Mouse (Mus musculus): ENCODE results near the gene Pes1. TPM values are rescaled to one million over a fixed set of nuclear protein-coding genes. Genes with fewer than 3 reads are reported as not detected.
"Not testable (repeated sequence)": the region's sequence is repeated elsewhere in the genome, so short reads cannot be mapped to it uniquely, and the experiment has no call there.

Gene Pes1
- total and polyA plus RNA-seq, 3 experiments: 38.6 to 73.2 (median 62.1) TPM

DNA sequence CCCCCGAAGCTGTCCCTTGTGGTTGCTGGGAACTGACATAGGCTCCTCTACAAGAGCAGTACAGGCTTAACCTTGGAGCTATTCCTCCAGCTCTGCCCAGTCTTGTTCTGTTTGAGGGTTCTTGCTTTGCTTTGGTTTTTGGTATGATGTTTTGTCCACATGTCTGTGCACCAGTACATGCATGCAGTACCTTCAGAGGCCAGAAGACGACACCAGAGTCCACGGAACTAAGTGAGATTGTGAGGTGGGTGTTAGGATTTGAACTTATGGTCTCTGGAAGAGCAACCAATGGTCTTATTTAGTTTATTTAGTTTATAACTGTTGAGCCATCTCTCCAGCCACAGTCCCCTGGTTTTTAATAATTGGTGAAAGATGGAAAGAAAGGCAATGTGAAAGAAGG is 42.7 kb downstream of the Pes1 start:
- no peak for DNase-seq

DNA sequence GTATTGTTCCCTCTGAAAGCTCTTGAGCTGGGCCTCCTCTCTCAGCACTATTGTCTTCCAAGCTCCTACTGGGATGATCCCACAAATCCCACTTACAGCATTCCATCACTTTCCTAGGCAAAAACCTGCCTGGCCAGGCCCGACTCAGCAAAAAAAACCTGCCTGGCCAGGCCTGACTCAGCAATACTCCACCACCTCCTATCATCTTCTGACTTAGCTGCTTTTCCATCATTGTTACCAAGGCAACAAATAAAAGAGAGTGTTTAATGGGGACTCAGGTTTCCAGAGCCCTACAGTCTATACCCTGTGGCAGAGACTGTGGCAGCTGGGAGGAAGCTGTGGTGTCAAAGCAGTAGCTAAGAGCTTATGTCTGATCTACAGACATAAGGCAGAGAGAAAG is 48.8 kb downstream of the Pes1 start:
- DNase-seq: no peak

DNA sequence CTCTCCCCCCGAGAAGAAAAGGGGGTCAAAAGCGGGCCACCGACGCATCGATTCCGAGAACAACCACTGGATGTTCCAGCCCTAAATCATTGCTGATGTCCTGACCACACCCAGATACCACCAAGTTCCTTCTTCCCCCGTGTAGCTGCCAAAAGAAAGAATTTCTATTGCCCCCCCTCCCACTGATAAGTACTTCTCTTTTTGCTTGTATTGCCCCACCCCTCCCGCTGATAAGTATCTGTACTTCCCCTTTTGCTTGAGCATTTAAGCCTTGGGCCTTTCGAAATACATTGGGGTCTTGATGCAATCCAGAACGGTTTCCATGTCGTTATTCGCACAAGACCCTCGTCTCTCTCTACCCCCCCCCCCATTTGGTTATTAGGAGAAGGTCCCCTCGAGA is 52.0 kb downstream of the Pes1 start:
- DNase-seq: not testable (repeated sequence)

DNA sequence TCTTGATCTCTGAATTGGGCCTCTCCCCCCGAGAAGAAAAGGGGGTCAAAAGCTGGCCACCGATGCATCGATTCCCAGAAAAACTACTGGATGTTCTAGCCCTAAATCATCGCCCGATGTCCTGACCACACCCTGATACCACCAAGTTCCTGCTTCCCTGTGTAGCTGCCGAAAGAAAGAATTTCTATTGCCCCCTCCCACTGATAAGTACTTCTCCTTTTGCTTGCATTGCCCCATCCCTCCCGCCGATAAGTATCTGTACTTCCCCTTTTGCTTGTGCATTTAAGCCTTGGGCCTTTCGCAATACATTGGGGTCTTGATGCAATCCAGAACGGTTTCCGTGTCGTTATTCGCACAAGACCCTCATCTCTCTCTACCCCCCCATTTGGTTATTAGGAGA is 58.3 kb downstream of the Pes1 start:
- DNase-seq: not testable (repeated sequence)

DNA sequence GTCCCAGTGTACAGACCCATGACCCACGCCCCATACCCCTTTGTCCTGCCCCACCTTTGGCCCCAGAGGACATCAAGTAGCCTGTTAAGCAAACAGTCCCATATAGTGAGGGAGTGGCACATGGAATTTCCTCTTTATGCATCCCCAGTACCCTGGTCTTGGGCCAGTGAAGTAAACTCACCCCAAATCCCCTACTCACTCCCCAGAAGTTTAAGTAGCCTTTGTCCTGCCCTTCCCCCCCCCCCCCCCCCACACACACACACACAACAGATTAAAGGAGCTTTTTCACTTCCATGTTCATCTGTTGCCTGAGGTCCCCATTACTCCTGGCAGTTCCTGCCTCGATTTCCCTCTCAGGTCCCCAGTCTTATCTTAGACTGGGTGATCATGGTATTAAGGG is 59.5 kb downstream of the Pes1 start:
- DNase-seq: no peak

DNA sequence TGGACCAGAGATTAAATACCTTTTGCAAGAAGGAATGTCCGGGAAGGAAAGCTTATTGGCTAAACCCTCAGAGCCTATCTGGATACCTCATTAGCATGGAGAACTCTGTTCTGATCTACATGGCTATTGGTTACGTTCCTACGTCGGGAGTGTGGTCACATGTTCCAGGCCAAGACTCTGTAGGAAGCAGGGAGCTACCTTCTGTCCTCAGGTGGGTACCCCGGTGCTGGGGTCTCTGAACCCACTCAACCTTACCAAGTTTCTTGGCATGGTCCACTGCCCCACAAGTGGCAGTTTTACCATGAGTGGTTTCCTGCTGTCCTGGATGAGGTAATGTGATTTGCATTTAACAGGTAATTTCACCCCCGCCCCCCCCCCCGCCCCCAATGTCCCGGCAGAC is 63.3 kb downstream of the Pes1 start:
- DNase-seq: no peak

DNA sequence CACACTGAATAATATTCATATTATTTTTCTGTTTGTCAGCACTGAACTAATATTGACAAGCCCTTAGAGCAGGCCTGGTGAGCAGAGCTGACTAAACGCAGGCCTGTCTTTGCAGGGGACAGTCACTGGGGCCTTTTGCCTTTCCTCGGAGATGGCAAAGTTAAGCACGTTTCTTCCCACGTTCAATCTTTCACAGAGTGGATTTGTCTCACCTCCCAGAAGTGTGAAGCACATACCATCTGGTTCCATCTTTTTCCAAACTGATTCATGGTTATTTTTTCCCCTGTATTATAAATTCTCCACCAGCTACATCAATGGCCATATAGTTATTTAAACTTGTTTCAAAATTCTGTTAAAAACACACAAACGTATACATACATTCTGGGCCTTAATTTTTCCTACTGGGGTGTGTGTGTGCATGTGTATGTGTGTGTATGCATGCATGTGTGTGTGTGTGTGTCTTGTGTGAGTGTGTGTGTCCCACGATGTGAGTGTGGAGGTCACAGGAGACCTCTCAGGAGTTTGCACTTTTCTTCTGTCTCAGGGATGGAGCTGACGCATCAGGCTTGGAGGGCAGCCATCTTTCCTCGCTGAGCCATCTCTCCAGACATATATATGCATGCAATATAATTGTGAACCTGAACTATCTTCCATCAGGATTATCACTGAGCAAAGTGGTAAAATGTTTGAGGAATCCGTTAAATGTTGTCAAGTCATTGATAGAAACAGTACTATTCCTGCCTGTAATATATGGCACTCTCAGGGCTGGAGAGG is 64.0 kb downstream of the Pes1 start:
- no peak for DNase-seq

DNA sequence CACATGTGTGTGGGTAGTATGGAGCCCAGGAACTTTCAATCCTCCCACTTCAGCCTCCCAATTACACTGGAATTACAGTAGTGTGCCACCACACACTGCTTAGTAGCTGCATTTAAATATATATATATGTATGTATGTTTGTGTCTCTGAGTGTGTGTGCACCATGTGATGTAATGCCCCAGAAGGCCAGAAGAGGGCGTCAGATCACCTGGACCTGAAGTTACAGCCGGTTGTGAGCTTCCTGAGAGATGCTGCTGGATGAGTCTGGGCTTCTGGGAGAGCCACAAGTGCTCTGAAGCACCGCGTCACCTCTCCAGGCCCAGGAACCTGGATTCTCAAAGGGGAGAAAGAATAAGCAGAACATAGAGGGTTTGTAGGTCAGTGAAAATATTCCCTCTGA is 65.6 kb downstream of the Pes1 start:
- no peak for DNase-seq

Other genes starting within 250 kb of the Pes1 start
- gene Osbp2, start 100.1 kb upstream of the Pes1 start, total RNA-seq (2021): 1 to 10 TPM; 2.2 to 3.7 TPM
- 1.9 and 2.2 TPM in 2 replicates for gene Osbp2, start 100.1 kb upstream of the Pes1 start, polyA plus RNA-seq (2012; rRNA removed)
- under 1 TPM; 0.55 to 0.93 TPM for gene 4921536K21Rik, start 68.9 kb upstream of the Pes1 start, total RNA-seq (2021)
- 0.08 and 0.32 TPM in 2 replicates for gene 4921536K21Rik, start 68.9 kb upstream of the Pes1 start, polyA plus RNA-seq (2012; rRNA removed)
- gene Dusp18, start 68.7 kb upstream of the Pes1 start, total RNA-seq (2021): 1 to 10 TPM; 3.9 to 9.4 TPM
- 2.7 and 3.9 TPM in 2 replicates for gene Dusp18, start 68.7 kb upstream of the Pes1 start, polyA plus RNA-seq (2012; rRNA removed)
- 10 to 100 TPM in 1 of 2 experiments, 1 to 10 TPM in 1; 3.1 to 13.5 TPM for gene Slc35e4, start 49.3 kb upstream of the Pes1 start, total RNA-seq (2021)
- gene Slc35e4, start 49.3 kb upstream of the Pes1 start, polyA plus RNA-seq (2012; rRNA removed): 13.9 and 19.3 TPM in 2 replicates
- 100 to 1,000 TPM; 141 TPM for gene Tcn2, start 31.8 kb upstream of the Pes1 start, total RNA-seq (2021)
- 147 and 160 TPM in 2 replicates for gene Tcn2, start 31.8 kb upstream of the Pes1 start, polyA plus RNA-seq (2012; rRNA removed)
- not detected for gene 4930556J24Rik, start 12.8 kb downstream of the Pes1 start, total RNA-seq (2021)
- gene 4930556J24Rik, start 12.8 kb downstream of the Pes1 start, polyA plus RNA-seq (2012; rRNA removed): not detected in 2 replicates
- gene Gal3st1, start 19.7 kb downstream of the Pes1 start, total RNA-seq (2021): under 1 TPM in 1 of 2 experiments, not detected in 1; 0.21 TPM
- gene Gal3st1, start 19.7 kb downstream of the Pes1 start, polyA plus RNA-seq (2012; rRNA removed): 0.63 and 0.79 TPM in 2 replicates
- 1 to 10 TPM; 3.2 to 7.2 TPM for gene Sec14l4, start 67.5 kb downstream of the Pes1 start, total RNA-seq (2021)
- 1.2 and 1.7 TPM in 2 replicates for gene Sec14l4, start 67.5 kb downstream of the Pes1 start, polyA plus RNA-seq (2012; rRNA removed)
- gene Sec14l3, start 100.9 kb downstream of the Pes1 start, total RNA-seq (2021): not detected
- gene Sec14l3, start 100.9 kb downstream of the Pes1 start, polyA plus RNA-seq (2012; rRNA removed): 0.10 TPM in 1 of 2 replicates, not detected in the other
- gene Mtfp1, start 131.5 kb downstream of the Pes1 start, total RNA-seq (2021): 10 to 100 TPM; 19.3 to 24.2 TPM
- gene Mtfp1, start 131.5 kb downstream of the Pes1 start, polyA plus RNA-seq (2012; rRNA removed): 40.4 and 43.8 TPM in 2 replicates
- 1 to 10 TPM; 1.8 to 2.2 TPM for gene Sec14l2, start 159.4 kb downstream of the Pes1 start, total RNA-seq (2021)
- gene Sec14l2, start 159.4 kb downstream of the Pes1 start, polyA plus RNA-seq (2012; rRNA removed): 0.59 and 0.71 TPM in 2 replicates
- gene Rnf215, start 171.2 kb downstream of the Pes1 start, total RNA-seq (2021): 10 to 100 TPM; 21.7 to 25.0 TPM
- gene Rnf215, start 171.2 kb downstream of the Pes1 start, polyA plus RNA-seq (2012; rRNA removed): 34.6 and 40.2 TPM in 2 replicates
- gene Ccdc157, start 196.3 kb downstream of the Pes1 start, total RNA-seq (2021): 10 to 100 TPM; 10.3 to 13.1 TPM
- gene Ccdc157, start 196.3 kb downstream of the Pes1 start, polyA plus RNA-seq (2012; rRNA removed): 9.3 and 11.3 TPM in 2 replicates
- gene Sf3a1, start 196.4 kb downstream of the Pes1 start, total RNA-seq (2021): 10 to 100 TPM; 47.0 to 52.5 TPM
- gene Sf3a1, start 196.4 kb downstream of the Pes1 start, polyA plus RNA-seq (2012; rRNA removed): 36.4 and 39.8 TPM in 2 replicates
- 10 to 100 TPM; 13.7 to 16.2 TPM for gene Tbc1d10a, start 222.8 kb downstream of the Pes1 start, total RNA-seq (2021)
- 35.3 and 38.3 TPM in 2 replicates for gene Tbc1d10a, start 222.8 kb downstream of the Pes1 start, polyA plus RNA-seq (2012; rRNA removed)

All from adrenal gland, adult 2 months (tissue).